In genomic region chr9:110857781-110858472, GRCm38 (mm10) we compare ENCODE assay signal across 9 mouse cellular contexts. TPM values are rescaled to one million over a fixed set of nuclear protein-coding genes. Genes with fewer than 3 reads are reported as not detected.
DNase-seq lines count a peak whose midpoint lies in the region; ATAC-seq lines count a peak whose summit lies in the region.
"Had no signal": no experiment of that assay in that cellular context is flagged by ENCODE, and none has a peak within 500 bp of the region (broad histone marks: within the 10 kb centered on the region; RNA-seq: fewer than 3 reads in every experiment).

Gene Prss50, plus strand, starts transcription at chr9:110857967.

- peaks cover 13% of the 10 kb centered on the region for H3K27me3 ChIP-seq in erythroblast, embryonic 14.5 days (ENCODE audit: control insufficient read depth)
- H3K27me3 ChIP-seq in liver, embryonic 16.5 days (ENCODE audit: control insufficient read depth, insufficient read depth, low read depth, low read length): no peaks in the 10 kb centered on the region

- H3K4me3 ChIP-seq in erythroblast, embryonic 14.5 days (replicated peaks): peak within 1 kb of the TSS; percentile 55
- peak within 1 kb of the TSS; percentile 52 for H3K4me3 ChIP-seq in liver, embryonic 16.5 days (ENCODE audit: low read depth, low read length)

- H3K27ac ChIP-seq in liver, embryonic 16.5 days (ENCODE audit: low read length): peak within 1 kb of the TSS; percentile 55

- H3K4me2 ChIP-seq in liver, embryonic 16.5 days (ENCODE audit: low read depth, low read length): peak within 1 kb of the TSS; percentile 69

- DNase-seq in R1 (ENCODE audit: low read depth, low spot score): peak; percentile 81
- peak; percentile 65 for DNase-seq in testis, postnatal 10 days (ENCODE audit: low spot score)
- DNase-seq in Muller cell, postnatal 12 days (ENCODE audit: inconsistent ontology term): no peak
- no peak for DNase-seq in urinary bladder, adult 2 months (ENCODE audit: low spot score)

- H3K9ac ChIP-seq in liver, embryonic 16.5 days (ENCODE audit: low read depth, low read length): peak within 1 kb of the TSS; percentile 31; the same call in 1 of the 2 replicates

- H3K9me3 ChIP-seq in erythroblast, embryonic 14.5 days (ENCODE audit: control insufficient read depth, low read length): no peaks in the 10 kb centered on the region
- H3K9me3 ChIP-seq in liver, embryonic 16.5 days (replicated peaks; ENCODE audit: control insufficient read depth, low read length): no peaks in the 10 kb centered on the region

- H3K4me1 ChIP-seq in erythroblast, embryonic 14.5 days (ENCODE audit: control insufficient read depth): peaks cover 23% of the 10 kb centered on the region
- peaks cover 21% of the 10 kb centered on the region for H3K4me1 ChIP-seq in liver, embryonic 16.5 days (ENCODE audit: control insufficient read depth, low read depth, low read length)

- no peak for ATAC-seq in erythroblast, adult 5-6 weeks (replicated peaks; ENCODE audit: low FRiP score, poor library complexity, severe bottlenecking)
- peak; percentile 62 for ATAC-seq in granulocyte monocyte progenitor cell, adult 5-6 weeks (replicated peaks; ENCODE audit: poor library complexity, severe bottlenecking)
- ATAC-seq in liver, embryonic 16.5 days (ENCODE audit: low read depth): no peak

- WGBS in liver, embryonic 16.5 days (ENCODE audit: insufficient replicate concordance): 10% methylated on average over 43 of the region's 50 CpGs

- no peaks in the 10 kb centered on the region for H3K36me3 ChIP-seq in erythroblast, embryonic 14.5 days (ENCODE audit: control insufficient read depth)
- H3K36me3 ChIP-seq in liver, embryonic 16.5 days (ENCODE audit: control insufficient read depth, insufficient read depth): no peaks in the 10 kb centered on the region

RNA-seq across cellular contexts. Expression of gene Prss50, which starts in this region (rescaled TPM):
- 0.87 and 3.1 TPM in 2 replicates for polyA plus RNA-seq in erythroblast, embryonic 14.5 days (2012)
- 7.7 TPM in 1 of 2 replicates, not detected in the other for total RNA-seq in erythroblast, adult 5-6 weeks (2015; ENCODE audit: low replicate concordance)
- not detected in 2 replicates for total RNA-seq in erythroblast, adult 5-6 weeks (2017; ENCODE audit: low replicate concordance)
- not detected in 2 replicates for total RNA-seq in granulocyte monocyte progenitor cell, adult 5-6 weeks (2014; fragmentation: Nextera tagmentation)
- total RNA-seq in granulocyte monocyte progenitor cell, adult 5-6 weeks (2017): not detected in 2 replicates
- 8.2 and 8.6 TPM in 2 replicates for polyA plus RNA-seq in liver, embryonic 16.5 days (2015; fragmentation: Nextera tagmentation; extraction: Ambion mirVana)
- polyA plus RNA-seq in urinary bladder, adult 2 months (2012; rRNA removed): not detected in 2 replicates
- polyA plus RNA-seq: large intestine, adult 2 months had no signal

Comparison
In these comparisons a context has a peak if more than half of its experiments do, and no peak if none do; other contexts are left out.
1. Peak in ATAC-seq in granulocyte monocyte progenitor cell, adult 5-6 weeks; RNA of the gene not detected or under 1 TPM.
2. DNase-seq: peak in R1 (single experiment) and testis, postnatal 10 days (single experiment); none in Muller cell, postnatal 12 days (single experiment) and urinary bladder, adult 2 months (single experiment).